Mouse (Mus musculus) kidney, adult 2 months (tissue): ENCODE measurements around the gene Wfdc16.

Experiments used
- CTCF ChIP-seq: fragments of 200-500 bp; conservative IDR thresholded peaks from 2 replicates; pipeline ENCODE4 v1.5.1; 2011; ENCODE audit warnings: low read depth, mild to moderate bottlenecking, control low read depth, low read length, moderate library complexity, mixed read lengths; ENCODE audit not compliant: insufficient read depth, insufficient read length
- POLR2A ChIP-seq: fragments of 200-500 bp; IDR thresholded peaks from one replicate; pipeline ENCODE4 v1.6.1; 2011; ENCODE audit warnings: low read depth, low read length, control low read depth

DNA sequence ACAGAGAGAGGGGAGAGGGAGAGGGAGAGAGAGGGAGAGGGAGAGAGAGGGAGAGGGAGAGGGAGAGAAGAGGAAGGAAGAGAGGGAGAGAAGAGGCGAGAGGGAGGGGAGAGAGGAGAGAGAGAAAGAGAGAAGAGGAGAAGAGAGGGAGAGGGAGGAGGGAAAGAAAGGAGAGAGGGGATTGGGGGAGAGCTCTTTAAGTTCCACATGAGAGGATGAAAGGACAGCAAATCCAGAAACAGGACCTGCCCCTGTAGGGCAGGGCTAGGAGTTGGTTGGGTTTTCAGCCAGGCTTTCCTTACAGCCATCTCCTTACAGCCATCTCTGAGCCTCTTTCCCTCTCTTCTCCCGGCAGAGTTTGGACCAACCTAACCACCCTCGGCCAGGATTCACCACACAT is 46.2 kb upstream of the Wfdc16 start, which contains the start of gene Wfdc13:
- TF ChIP-seq CTCF = no peak
- TF ChIP-seq POLR2A = no peak
